Mouse (Mus musculus) left cerebral cortex, adult 2 months (tissue): ENCODE data around the gene Tbca. TPM values are rescaled to one million over a fixed set of nuclear protein-coding genes. Genes with fewer than 3 reads are reported as not detected.

Source experiments
- DNase-seq, 2 experiments: peaks; one replicate each; pipeline ENCODE4 v3.0.0; 2021 to 2022; ENCODE audit warnings: low spot score in 2 of 2, mixed read lengths in 1 of 2; ENCODE audit errors: extremely low spot score in 1 of 2
- H3K27ac ChIP-seq: fragments of 200-600 bp; 2 replicates; pipeline ENCODE4 v1.8.1; 2022
- H3K4me3 ChIP-seq: fragments of 200-600 bp; 2 replicates; pipeline ENCODE4 v1.8.1; 2022
- CTCF ChIP-seq: fragments of 200-600 bp; IDR thresholded peaks from 2 replicates; pipeline ENCODE4 v1.8.1; 2022; ENCODE audit warnings: antibody characterized with exemption, mild to moderate bottlenecking, moderate library complexity
- intact Hi-C: fragments of 180-260 bp; cut with DNase I; formaldehyde crosslinking; loops from one replicate; pipeline ENCODE4 v1.15.1; 2025
- total RNA-seq, 2 experiments: library from RNA; stranded (reverse); gene quantifications; 2 replicates each; pipeline ENCODE4 v1.2.3; 2021

Tbca gene
- total RNA-seq, 2 experiments from 2014 or later: 117 to 121 TPM

- no peak for TF ChIP-seq CTCF
- intact Hi-C loops: loop anchor here (5.0 kb wide), 1 partner anchor 167 kb away; no protein-coding TSS in a partner anchor
- Histone ChIP-seq H3K4me3 (no peak overlapping the region), H3K27ac (no peak overlapping the region)
- no peak for DNase-seq
These were observed 85.3 kb downstream of the Tbca start for GRCm38 (mm10) chr13:94874039-94874425.

- no peak for DNase-seq
- no peak overlapping the region for H3K27ac ChIP-seq
- no peak overlapping the region for H3K4me3 ChIP-seq
- TF ChIP-seq CTCF: no peak
- intact Hi-C loops: loop anchor here (5.0 kb wide), 1 partner anchor 168 kb away; no protein-coding TSS in a partner anchor
These were observed 86.1 kb downstream of the Tbca start for GRCm38 (mm10) chr13:94874656-94875395.

- intact Hi-C loops: no loop called here
- Histone ChIP-seq H3K27ac (no peak within 1 kb of the TSS), H3K4me3 (no peak within 1 kb of the TSS)
- DNase-seq: no peak
- TF ChIP-seq CTCF: no peak
These were observed 86.7 kb downstream of the Tbca start, which contains the start of gene Otp for GRCm38 (mm10) chr13:94875396-94875880. Gene Otp (plus strand): TSS chr13:94875602.

- Histone ChIP-seq H3K4me3 (no peak overlapping the region), H3K27ac (no peak overlapping the region)
- DNase-seq: no peak
- intact Hi-C loops: no loop called here
- no peak for TF ChIP-seq CTCF
These were observed 87.8 kb downstream of the Tbca start for GRCm38 (mm10) chr13:94876286-94877210.

GRCm38 (mm10) chr13:94877211-94877590 lies 88.5 kb downstream of the Tbca start:
- H3K27ac ChIP-seq: no peak overlapping the region
- no peak for DNase-seq
- intact Hi-C loops: no loop called here
- no peak overlapping the region for H3K4me3 ChIP-seq
- TF ChIP-seq CTCF: no peak

- Histone ChIP-seq H3K4me3 (no peak overlapping the region), H3K27ac (no peak overlapping the region)
- no peak for TF ChIP-seq CTCF
- DNase-seq: no peak
- intact Hi-C loops: no loop called here
These were observed 89.5 kb downstream of the Tbca start for GRCm38 (mm10) chr13:94877991-94878745.

GRCm38 (mm10) chr13:94881201-94881600 lies 92.5 kb downstream of the Tbca start:
- Histone ChIP-seq H3K4me3 (no peak overlapping the region), H3K27ac (no peak overlapping the region)
- DNase-seq: no peak
- TF ChIP-seq CTCF: no peak
- intact Hi-C loops: no loop called here

- no peak for TF ChIP-seq CTCF
- intact Hi-C loops: no loop called here
- Histone ChIP-seq H3K27ac (no peak overlapping the region), H3K4me3 (no peak overlapping the region)
- no peak for DNase-seq
These were observed 93.5 kb downstream of the Tbca start for GRCm38 (mm10) chr13:94882221-94882620.

- Histone ChIP-seq H3K27ac (no peak overlapping the region), H3K4me3 (no peak overlapping the region; the same call in 1 of the 2 replicates)
- TF ChIP-seq CTCF: no peak
- DNase-seq: no peak
- intact Hi-C loops: no loop called here
These were observed 94.0 kb downstream of the Tbca start for GRCm38 (mm10) chr13:94882711-94883145.

- Histone ChIP-seq H3K4me3 (peak overlapping the region; percentile 9), H3K27ac (no peak overlapping the region)
- DNase-seq: no peak
- intact Hi-C loops: no loop called here
- TF ChIP-seq CTCF: no peak
These were observed 94.7 kb downstream of the Tbca start for GRCm38 (mm10) chr13:94883163-94883965.
